Mouse (Mus musculus) myocyte (in vitro differentiated cells): ENCODE data around the gene Prkg2.

Experiments
- CEBPB ChIP-seq: IDR thresholded peaks from 2 replicates; pipeline ENCODE4 v1.6.1; 2011; ENCODE audit warnings: mild to moderate bottlenecking, moderate library complexity; ENCODE audit not compliant: poor library complexity, insufficient read depth, severe bottlenecking
- E2F4 ChIP-seq: IDR thresholded peaks from one replicate; pipeline ENCODE4 v1.6.1; 2011; ENCODE audit warnings: mild to moderate bottlenecking, control low read depth, moderate library complexity; ENCODE audit not compliant: insufficient read depth
- MAX ChIP-seq: IDR thresholded peaks from one replicate; pipeline ENCODE4 v1.6.1; 2011; ENCODE audit warnings: low read depth, mild to moderate bottlenecking, control low read depth
- POLR2A ChIP-seq: IDR thresholded peaks from one replicate; pipeline ENCODE4 v1.6.1; 2011; ENCODE audit warnings: low read depth, mild to moderate bottlenecking, control low read depth, moderate library complexity; ENCODE audit not compliant: insufficient read length
- POLR2AphosphoS2 ChIP-seq: IDR thresholded peaks from one replicate; pipeline ENCODE4 v1.6.1; 2011; ENCODE audit warnings: low read depth, control low read depth; ENCODE audit not compliant: insufficient read length
- TCF12 ChIP-seq: IDR thresholded peaks from one replicate; pipeline ENCODE4 v1.6.1; 2011; ENCODE audit warnings: mild to moderate bottlenecking, control low read depth; ENCODE audit not compliant: poor library complexity, insufficient read depth, severe bottlenecking
- TCF3 ChIP-seq: IDR thresholded peaks from one replicate; pipeline ENCODE4 v1.6.1; 2011; ENCODE audit warnings: low read depth, control low read depth; ENCODE audit not compliant: insufficient read length
- USF1 ChIP-seq: IDR thresholded peaks from one replicate; pipeline ENCODE4 v1.6.1; 2011; ENCODE audit warnings: low read depth, mild to moderate bottlenecking, control low read depth, moderate library complexity

- no peak for TF ChIP-seq POLR2AphosphoS2
- TF ChIP-seq POLR2A, result no peak
- TF ChIP-seq TCF12, result no peak
- no peak for TF ChIP-seq CEBPB
- no peak for TF ChIP-seq MAX
- no peak for TF ChIP-seq E2F4
- no peak for TF ChIP-seq TCF3
- TF ChIP-seq USF1, result no peak
Measured at GRCm38 (mm10) chr5:99068391-99068790, 31.2 kb upstream of the Prkg2 start.
